In genomic region chr13:118490610-118491009, GRCm38 (mm10) we compare ENCODE assay signal across 16 mouse cellular contexts.
DNase-seq lines count a peak whose midpoint lies in the region; ATAC-seq and TF ChIP-seq lines count a peak whose summit lies in the region.
"Had no signal": no experiment of that assay in that cellular context is flagged by ENCODE, and none has a peak within 500 bp of the region (broad histone marks: within the 10 kb centered on the region; RNA-seq: fewer than 3 reads in every experiment).

No protein-coding gene starts in this region.

- no peak overlapping the region for H3K4me3 ChIP-seq in forebrain, postnatal 0 days (ENCODE audit: low read depth, low read length)
- no peak overlapping the region for H3K4me3 ChIP-seq in forebrain, embryonic 13.5 days
- H3K4me3 ChIP-seq: embryonic facial prominence, embryonic 12.5 days; hindbrain, embryonic 15.5 days; midbrain, embryonic 12.5 days had no signal

- 58% methylated on average over 3 of the region's 3 CpGs for WGBS in forebrain, postnatal 0 days
- WGBS in forebrain, embryonic 13.5 days = 75% methylated on average over 3 of the region's 3 CpGs

- H3K27ac ChIP-seq in forebrain, postnatal 0 days (ENCODE audit: low read depth, low read length) = no peak overlapping the region
- H3K27ac ChIP-seq in forebrain, embryonic 13.5 days = no peak overlapping the region
- H3K27ac ChIP-seq: embryonic facial prominence, embryonic 12.5 days; hindbrain, embryonic 15.5 days; midbrain, embryonic 12.5 days had no signal

- no peak for TF ChIP-seq CTCF in forebrain, postnatal 0 days (IDR thresholded peaks at IDR 0.05; ENCODE audit: low read depth)

- H3K9ac ChIP-seq in forebrain, postnatal 0 days = no peak overlapping the region
- H3K9ac ChIP-seq in forebrain, embryonic 13.5 days = no peak overlapping the region
- H3K9ac ChIP-seq: embryonic facial prominence, embryonic 12.5 days; hindbrain, embryonic 15.5 days; midbrain, embryonic 12.5 days had no signal

- no peak for DNase-seq in forebrain, postnatal 0 days
- DNase-seq in layer of hippocampus, adult 11-12 months (ENCODE audit: low spot score) = peak; percentile 2
- no peak for DNase-seq in layer of hippocampus, adult 9-10 months (ENCODE audit: low spot score)
- DNase-seq in embryo, embryonic 11 days = peak; percentile 57
- peak; percentile 24 for DNase-seq in neural tube, embryonic 10.5 days (ENCODE audit: extremely low spot score, low spot score)
- DNase-seq in spleen, postnatal 14 days (ENCODE audit: low spot score in 2 of 2) = no peak
- no peak for DNase-seq in frontal cortex, postnatal 36 days (ENCODE audit: low spot score in 2 of 2)
- DNase-seq: cerebellum, adult 2 months; kidney, adult 2 months; lung, postnatal 36 days; right cerebral cortex, postnatal 14 days; thymus, postnatal 36 days had no signal

- peak; percentile 32; the same call in 1 of the 2 replicates for ATAC-seq in forebrain, postnatal 0 days
- ATAC-seq in forebrain, embryonic 13.5 days = no peak

- H3K4me2 ChIP-seq in forebrain, postnatal 0 days (ENCODE audit: low read depth) = no peak overlapping the region
- no peak overlapping the region for H3K4me2 ChIP-seq in forebrain, embryonic 13.5 days
- H3K4me2 ChIP-seq: embryonic facial prominence, embryonic 12.5 days; hindbrain, embryonic 15.5 days; midbrain, embryonic 12.5 days had no signal

- no peaks in the 10 kb centered on the region for H3K36me3 ChIP-seq in forebrain, postnatal 0 days (ENCODE audit: insufficient read depth)
- H3K36me3 ChIP-seq in forebrain, embryonic 13.5 days (ENCODE audit: poor library complexity, severe bottlenecking) = no peaks in the 10 kb centered on the region
- H3K36me3 ChIP-seq: embryonic facial prominence, embryonic 12.5 days; hindbrain, embryonic 15.5 days; midbrain, embryonic 12.5 days had no signal

- H3K27me3 ChIP-seq in forebrain, postnatal 0 days (ENCODE audit: insufficient read depth, low read length) = no peaks in the 10 kb centered on the region
- no peaks in the 10 kb centered on the region for H3K27me3 ChIP-seq in forebrain, embryonic 13.5 days
- H3K27me3 ChIP-seq: embryonic facial prominence, embryonic 12.5 days; hindbrain, embryonic 15.5 days; midbrain, embryonic 12.5 days had no signal

- no peaks in the 10 kb centered on the region for H3K4me1 ChIP-seq in forebrain, postnatal 0 days (ENCODE audit: insufficient read depth)
- no peaks in the 10 kb centered on the region for H3K4me1 ChIP-seq in forebrain, embryonic 13.5 days
- H3K4me1 ChIP-seq: embryonic facial prominence, embryonic 12.5 days; hindbrain, embryonic 15.5 days; midbrain, embryonic 12.5 days had no signal

- H3K9me3 ChIP-seq in forebrain, postnatal 0 days (ENCODE audit: low read length) = no peaks in the 10 kb centered on the region
- no peaks in the 10 kb centered on the region for H3K9me3 ChIP-seq in forebrain, embryonic 13.5 days (replicated peaks)
- H3K9me3 ChIP-seq: embryonic facial prominence, embryonic 12.5 days; hindbrain, embryonic 15.5 days; midbrain, embryonic 12.5 days had no signal

Comparison
In these comparisons a context has a peak if more than half of its experiments do, and no peak if none do; other contexts are left out.
1. DNase-seq: peak in layer of hippocampus, adult 11-12 months (single experiment), embryo, embryonic 11 days (single experiment) and neural tube, embryonic 10.5 days (single experiment); none in forebrain, postnatal 0 days (single experiment), layer of hippocampus, adult 9-10 months (single experiment), spleen, postnatal 14 days (0 of 2) and frontal cortex, postnatal 36 days (0 of 2).